Mouse (Mus musculus) testis, adult 2 months (tissue): ENCODE measurements at regions not wholly inside any gene's neighbourhood (a gene's known extent, or its start where the extent isn't known, plus 50 kb on each side); places are given as distances from the start of the nearest gene placed in this dataset.

Experiments used
- CTCF ChIP-seq: fragments of 200-500 bp; IDR thresholded peaks from 2 replicates; pipeline ENCODE4 v1.5.1; 2012; ENCODE audit warnings: low read depth, mild to moderate bottlenecking, inconsistent platforms, low read length, moderate library complexity; ENCODE audit not compliant: control insufficient read depth, insufficient read depth, insufficient replicate concordance
- POLR2A ChIP-seq: fragments of 200-500 bp; IDR thresholded peaks from 2 replicates; pipeline ENCODE4 v1.6.1; 2012; ENCODE audit warnings: low read depth, mild to moderate bottlenecking, inconsistent platforms, low read length, moderate library complexity; ENCODE audit not compliant: control insufficient read depth

DNA sequence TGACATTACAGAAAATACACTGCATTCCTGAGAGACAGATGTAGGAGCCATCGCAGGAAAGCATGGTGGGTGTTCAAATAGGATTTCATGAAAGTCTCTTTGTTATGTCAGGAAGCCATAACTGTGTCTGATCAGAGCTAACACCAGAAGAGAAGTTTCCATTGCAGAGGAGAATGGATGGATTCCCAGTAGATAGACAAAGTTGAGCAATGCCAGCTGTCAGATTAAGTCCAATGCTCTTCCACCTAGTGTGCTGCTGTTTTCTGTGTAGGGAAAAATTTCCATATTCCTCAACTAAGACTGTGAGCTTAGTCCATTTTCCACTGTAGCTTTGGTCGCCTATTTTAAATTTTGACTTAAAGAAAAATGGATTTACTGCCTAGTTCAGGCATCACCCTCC lies 262.0 kb upstream of the Camk1g start:
- TF ChIP-seq CTCF = no peak
- no peak for TF ChIP-seq POLR2A
